Mouse (Mus musculus) ES-Bruce4 (cell line): Measurements from ENCODE around the gene Ugt1a5.

ENCODE experiments used
- CTCF ChIP-seq: IDR thresholded peaks from one replicate; pipeline ENCODE4 v1.8.1; 2011; ENCODE audit warnings: low read depth, low read length
- EP300 ChIP-seq: IDR thresholded peaks from 2 replicates; pipeline ENCODE4 v1.6.1; 2011; ENCODE audit warnings: low read depth, low read length; ENCODE audit not compliant: insufficient read depth
- POLR2A ChIP-seq: IDR thresholded peaks from one replicate; pipeline ENCODE4 v1.8.1; 2011; ENCODE audit warnings: low read length; ENCODE audit not compliant: insufficient read depth

- TF ChIP-seq CTCF (no peak), POLR2A (no peak), EP300 (no peak)
Observed at GRCm38 (mm10) chr1:88253106-88253505, 87.3 kb downstream of the Ugt1a5 start.
